Mouse (Mus musculus): ENCODE data around the gene Cnot3.
"Not testable (repeated sequence)": the region's sequence is repeated elsewhere in the genome, so short reads cannot be mapped to it uniquely, and the experiment has no call there.

Gene Cnot3

DNA sequence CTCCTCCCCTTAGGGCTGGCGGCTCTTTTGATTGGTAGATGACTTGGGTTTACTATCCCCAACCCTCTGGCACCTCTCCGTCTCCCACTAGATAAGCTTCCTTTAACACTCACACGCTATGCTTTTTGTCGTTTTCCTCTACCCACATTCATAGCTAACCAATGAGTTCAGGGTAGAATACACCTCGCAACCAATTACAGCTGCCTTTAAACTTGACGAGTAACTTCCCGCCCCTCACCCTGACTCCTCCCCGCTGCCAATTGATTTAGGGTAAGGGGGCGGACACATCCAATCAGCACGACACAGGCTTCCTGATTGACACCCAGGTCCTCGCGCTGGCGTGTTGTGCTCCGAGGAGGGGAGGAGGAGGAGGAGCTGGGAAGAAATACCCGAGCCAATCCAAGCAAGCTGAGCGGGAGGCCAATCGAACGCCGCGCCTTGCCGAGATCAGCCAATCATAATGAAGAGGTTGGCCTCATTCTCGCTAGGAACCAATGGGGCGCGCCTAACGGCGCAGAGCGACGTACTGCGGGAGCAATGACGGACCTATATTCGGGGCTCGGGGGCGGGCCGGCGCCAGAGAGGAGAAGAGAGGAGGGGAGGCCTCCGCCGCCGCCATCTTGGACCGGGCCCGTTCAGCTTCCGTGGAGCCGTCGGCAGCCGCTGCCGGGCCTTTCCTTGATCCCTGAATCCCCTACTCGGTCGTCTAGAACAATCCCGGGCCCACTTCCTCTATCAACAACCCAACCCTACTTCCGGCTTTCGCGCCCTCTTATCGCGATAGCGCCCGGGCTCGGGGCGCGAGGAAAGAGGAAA is at the start of gene Cnot3:
Cnot3 (plus strand) TSS at position 597 of the 816 bp plus-strand sequence.
- peak; percentile 98 for DNase-seq

DNA sequence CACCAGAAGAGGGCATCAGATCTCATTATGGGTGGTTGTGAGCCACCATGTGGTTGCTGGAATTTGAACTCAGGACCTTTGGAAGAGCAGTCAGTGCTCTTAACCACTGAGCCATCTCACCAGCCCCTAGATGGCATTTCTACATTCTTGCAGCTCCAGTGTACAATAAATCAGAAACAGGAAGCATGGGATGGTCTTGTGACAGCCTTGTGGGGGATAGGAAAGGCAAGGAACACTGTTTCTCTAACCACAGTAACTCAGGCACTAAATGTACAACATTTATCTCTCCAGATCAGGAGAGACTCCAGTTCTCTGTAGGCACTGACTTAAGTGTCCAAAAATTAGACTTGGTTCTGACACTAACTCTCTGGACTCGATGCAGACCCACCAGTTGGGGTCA is 47.3 kb upstream of the Cnot3 start:
- DNase-seq: not testable (repeated sequence)

- DNase-seq: peak; percentile 85
These were observed 43.9 kb upstream of the Cnot3 start for GRCm38 (mm10) chr7:3601119-3601518.

DNA sequence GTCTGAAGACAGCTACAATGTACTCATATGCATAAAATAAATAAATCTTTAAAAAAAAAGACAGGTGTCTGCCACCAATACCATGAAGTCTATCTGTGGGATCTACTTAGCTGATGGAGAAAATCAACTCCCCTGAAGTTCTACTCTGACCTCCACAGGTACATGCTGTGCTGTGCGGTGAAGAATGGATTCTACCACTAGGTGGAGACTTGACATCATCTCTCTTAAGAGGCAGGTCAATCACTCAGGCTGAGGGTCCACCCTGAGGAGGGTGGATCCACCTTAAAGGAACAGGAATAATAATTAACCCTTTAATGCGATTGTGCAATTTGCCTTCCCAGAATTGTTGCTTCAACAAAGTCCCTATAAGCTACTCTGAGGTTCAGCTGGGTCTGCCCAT is 38.3 kb upstream of the Cnot3 start:
- DNase-seq: peak; percentile 39

DNA sequence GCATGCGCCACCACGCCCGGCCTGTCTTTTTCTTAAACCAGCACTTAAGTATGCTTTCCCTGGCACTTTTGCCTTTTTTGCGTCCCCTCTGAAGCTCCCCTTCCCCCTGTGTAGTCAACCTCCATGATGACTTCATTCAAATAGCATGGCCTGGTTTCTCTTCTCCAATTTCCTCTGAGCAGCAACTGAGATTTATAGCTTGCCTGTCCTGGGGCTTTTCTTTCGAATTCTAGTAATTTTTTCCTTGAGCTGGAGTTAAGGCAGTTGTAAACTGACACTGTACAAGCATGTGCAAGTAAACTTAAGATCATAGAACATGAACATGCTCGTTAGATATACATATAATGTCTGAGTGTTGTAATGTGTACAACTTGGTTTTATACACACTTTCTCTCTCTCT is 37.7 kb upstream of the Cnot3 start:
- DNase-seq: no peak

DNA sequence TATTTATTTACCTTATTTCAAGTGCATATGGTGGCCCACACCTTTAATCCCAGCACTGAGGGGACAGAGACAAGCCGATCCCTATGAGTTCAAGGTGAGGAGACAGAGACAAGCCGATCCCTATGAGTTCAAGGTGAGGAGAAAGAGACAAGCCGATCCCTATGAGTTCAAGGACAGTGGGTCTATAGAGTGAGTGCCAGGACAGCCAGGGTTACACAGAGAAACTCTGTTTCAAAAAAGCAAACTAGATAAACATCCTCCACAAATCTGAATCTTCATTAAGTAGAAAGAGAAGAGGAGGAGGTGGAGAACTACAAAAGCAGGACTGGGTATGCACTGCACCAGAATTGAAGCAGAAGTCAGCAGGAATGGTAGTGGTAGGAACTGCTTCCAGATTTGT is 36.4 kb upstream of the Cnot3 start:
- no peak for DNase-seq

GRCm38 (mm10) chr7:3609082-3609481 is 36.0 kb upstream of the Cnot3 start:
- DNase-seq: no peak

DNA sequence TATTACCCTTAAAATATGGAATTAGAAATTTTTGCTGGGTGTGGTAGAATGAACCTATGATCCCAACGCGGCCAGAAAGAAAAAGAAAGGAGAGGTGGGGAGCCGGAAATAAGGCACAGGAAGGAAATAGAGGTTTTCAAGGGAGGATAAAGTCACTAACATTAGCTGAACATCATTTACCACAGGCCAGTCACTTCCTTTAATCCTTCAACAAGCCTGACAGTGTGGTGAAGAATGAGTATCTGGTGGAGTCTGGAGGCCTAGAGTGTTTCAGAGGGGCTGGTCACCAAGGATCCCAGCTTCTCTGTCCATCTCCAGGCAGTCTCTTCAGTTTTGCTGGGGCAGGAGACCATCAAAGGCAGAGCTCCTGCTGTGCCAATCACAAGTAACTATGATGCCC is 34.6 kb upstream of the Cnot3 start:
- DNase-seq: no peak

DNA sequence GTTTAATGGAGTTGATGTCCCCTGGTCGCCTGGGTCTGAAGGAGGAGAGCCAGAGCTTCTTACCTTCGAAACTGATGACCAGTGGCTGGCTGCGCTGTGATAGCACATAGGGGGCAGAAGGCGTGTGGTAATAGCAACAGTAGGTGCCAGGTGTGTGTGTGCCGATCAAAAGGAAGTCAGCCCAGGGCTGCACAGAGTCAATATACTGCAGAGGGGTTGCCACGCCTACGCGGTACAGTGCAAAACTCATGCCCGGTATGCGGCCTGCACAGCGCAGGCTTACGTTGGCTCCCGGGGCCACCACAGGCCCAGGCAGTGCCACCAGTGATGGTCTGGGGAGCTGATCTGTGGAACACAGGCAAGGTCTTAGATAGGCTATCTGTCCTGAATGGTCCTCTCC is 34.1 kb upstream of the Cnot3 start:
- no peak for DNase-seq

GRCm38 (mm10) chr7:3614021-3614420 is 31.0 kb upstream of the Cnot3 start:
- DNase-seq: no peak

DNA sequence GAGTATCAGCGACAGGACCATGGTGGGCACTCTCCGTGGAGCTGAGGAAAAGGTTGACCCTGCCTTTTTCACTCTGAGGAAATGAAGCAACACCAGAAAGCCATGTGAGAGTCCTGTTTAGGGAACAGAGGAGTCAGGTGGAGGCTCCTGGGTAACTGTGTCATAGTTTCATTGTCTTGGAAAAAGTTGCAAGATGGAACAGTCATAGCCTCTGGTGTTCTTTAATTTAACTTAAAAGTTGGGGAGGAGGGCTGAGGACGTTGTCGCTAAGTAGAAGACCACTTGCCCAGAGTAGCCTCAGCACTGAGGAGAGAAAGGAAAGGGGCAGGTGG is 29.0 kb upstream of the Cnot3 start, which contains the start of gene Oscar:
Oscar (minus strand) TSS at position 101 of the 332 bp plus-strand sequence.
- no peak for DNase-seq

DNA sequence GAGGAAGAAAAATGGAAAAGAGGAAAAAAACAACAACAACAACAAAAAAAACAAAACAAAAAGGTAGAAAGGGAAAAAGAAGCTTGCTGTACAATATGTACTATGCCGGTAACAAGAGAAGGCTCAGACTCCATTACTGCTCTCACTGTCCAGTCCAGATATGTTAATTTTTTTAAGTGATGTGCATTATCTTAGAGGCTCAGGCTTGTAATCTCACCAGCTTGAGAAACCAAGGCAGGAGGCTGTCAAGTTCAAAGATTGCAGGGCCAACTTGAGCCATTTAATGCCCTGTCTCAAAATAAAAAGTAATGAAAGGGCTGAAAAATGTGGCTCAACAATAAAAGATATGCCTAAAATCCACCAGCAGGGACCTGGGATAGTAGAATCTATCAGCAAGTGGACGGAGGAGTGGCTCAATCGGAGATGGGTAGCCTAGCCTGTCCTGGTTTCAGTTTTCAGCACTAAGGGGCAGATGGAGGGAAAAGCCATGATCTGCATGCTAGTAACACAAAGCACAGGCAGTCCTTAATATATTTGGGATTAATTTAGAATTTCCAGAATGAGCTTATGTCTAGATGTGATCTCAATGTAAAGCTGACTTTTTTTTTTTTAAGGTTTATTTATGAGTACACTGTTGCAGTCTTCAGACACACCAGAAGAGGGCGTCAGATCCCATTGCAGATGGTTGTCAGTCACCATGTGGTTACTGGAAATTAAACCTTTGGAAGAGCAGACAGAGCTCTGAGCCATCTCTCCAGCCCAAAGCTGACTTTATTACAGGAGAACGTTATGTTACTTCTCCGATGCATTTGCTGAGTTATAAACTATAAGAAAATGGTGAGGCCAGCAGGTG is 28.5 kb upstream of the Cnot3 start:
- no peak for DNase-seq

- DNase-seq: peak; percentile 94
These were observed 27.6 kb upstream of the Cnot3 start, which contains the start of gene Ndufa3 for GRCm38 (mm10) chr7:3617242-3617995. Ndufa3 (plus strand) TSS chr7:3617373.

GRCm38 (mm10) chr7:3629030-3629429 is 16.0 kb upstream of the Cnot3 start:
- DNase-seq: no peak

- DNase-seq: peak; percentile 95
These were observed 15.3 kb upstream of the Cnot3 start, which contains the start of the genes Tfpt and Prpf31 for GRCm38 (mm10) chr7:3629543-3630477. Tfpt (minus strand) TSS chr7:3629929. Prpf31 (plus strand) TSS chr7:3629985.

- no peak for DNase-seq
These were observed 14.6 kb upstream of the Cnot3 start for GRCm38 (mm10) chr7:3630478-3630815.

GRCm38 (mm10) chr7:3643412-3643811 is 1.7 kb upstream of the Cnot3 start:
- no peak for DNase-seq

- DNase-seq: no peak
These were observed 1.2 kb upstream of the Cnot3 start for GRCm38 (mm10) chr7:3643843-3644242.

DNA sequence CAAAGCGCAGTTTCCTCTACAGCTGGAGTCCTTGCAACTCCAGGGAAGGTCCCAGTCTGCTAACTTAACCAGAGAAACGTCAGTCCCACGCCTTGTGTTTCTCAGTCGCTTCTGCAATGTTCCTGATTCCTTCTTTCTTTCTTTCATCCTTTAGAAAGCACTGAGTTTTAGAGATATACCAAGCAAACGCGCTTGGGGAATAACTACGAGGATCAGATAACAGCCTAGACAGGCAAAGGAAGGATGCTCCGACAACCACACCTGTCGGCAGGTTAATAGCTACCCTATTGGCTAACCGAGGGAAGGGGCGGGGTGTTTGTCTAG is 758 bp upstream of the Cnot3 start:
- DNase-seq: no peak

- DNase-seq: no peak
These were observed 489 bp downstream of the Cnot3 start for GRCm38 (mm10) chr7:3645488-3646025.

DNA sequence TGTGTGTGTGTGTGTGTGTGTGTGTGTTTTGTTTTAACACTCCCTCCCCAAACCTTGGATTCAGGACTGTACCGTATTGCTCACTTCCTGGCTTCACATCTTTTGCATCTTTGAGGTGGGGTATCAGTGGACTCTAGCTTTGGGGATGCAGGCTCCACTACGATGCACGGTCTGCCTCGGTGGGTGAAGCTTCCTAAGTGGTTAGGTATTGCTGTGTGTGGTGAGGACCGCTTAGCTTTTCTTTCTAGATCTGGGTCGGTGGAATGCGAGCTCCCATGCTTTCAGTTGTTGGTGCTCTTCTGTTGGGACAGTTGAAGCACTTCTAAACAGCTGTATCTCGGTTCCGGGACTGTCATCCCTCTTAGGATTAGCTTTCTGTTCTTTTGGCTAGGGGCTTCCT is 1.1 kb downstream of the Cnot3 start:
- no peak for DNase-seq

- DNase-seq: no peak
These were observed 1.6 kb downstream of the Cnot3 start for GRCm38 (mm10) chr7:3646641-3647040.
